Mouse (Mus musculus) embryo, embryonic 10.5 days (tissue): Measurements from ENCODE around the gene Oprl1.

Experiments
- DNase-seq: peaks from one replicate; pipeline ENCODE4 v3.0.0-alpha.2; 2015; ENCODE audit warnings: low spot score

Oprl1 gene

GRCm38 (mm10) chr2:181765251-181765650 is 50.4 kb downstream of the Oprl1 start:
- DNase-seq, result no peak

- DNase-seq, result peak; percentile 14
These were observed 52.1 kb downstream of the Oprl1 start for GRCm38 (mm10) chr2:181766672-181767557.

- no peak for DNase-seq
These were observed 53.6 kb downstream of the Oprl1 start for GRCm38 (mm10) chr2:181768451-181768850.

GRCm38 (mm10) chr2:181769397-181769796 is 54.6 kb downstream of the Oprl1 start:
- DNase-seq, result no peak
